Mouse (Mus musculus): ENCODE measurements around the gene Anxa4.

DNA sequence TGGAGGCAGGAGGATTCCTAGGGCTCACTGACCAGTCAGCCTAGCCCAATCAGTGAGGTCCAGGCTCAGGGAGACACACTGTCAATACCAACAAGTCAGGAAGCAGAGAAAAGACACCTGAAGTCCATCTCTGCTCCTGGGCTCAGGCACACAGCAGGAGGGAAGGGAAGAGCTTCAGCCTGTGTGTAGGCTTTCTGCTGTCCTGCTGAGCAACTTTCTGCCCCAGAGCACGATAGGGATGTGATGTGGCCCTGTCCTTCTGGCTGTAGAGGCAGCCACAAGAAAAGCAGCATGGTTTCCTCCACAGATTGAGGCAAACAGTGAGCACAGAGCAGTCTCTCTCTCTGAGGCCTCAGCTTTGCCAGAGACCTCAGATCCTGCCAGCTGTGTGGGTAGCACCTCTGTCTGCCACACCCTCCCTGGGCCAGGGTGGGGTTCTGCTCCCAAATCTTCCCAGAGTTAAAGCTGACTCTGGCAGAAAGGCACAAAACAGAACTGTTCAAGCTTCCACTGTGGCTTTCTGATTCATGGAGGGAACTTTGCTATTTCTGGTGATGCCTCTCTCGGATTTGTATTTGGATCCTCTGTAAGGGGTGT lies 11.9 kb downstream of the Anxa4 start:
- no peak for TF ChIP-seq EP300 (IDR thresholded peaks at IDR 0.05)
- TF ChIP-seq CTCF (IDR thresholded peaks at IDR 0.05), result no peak
